In the genomic region with DNA sequence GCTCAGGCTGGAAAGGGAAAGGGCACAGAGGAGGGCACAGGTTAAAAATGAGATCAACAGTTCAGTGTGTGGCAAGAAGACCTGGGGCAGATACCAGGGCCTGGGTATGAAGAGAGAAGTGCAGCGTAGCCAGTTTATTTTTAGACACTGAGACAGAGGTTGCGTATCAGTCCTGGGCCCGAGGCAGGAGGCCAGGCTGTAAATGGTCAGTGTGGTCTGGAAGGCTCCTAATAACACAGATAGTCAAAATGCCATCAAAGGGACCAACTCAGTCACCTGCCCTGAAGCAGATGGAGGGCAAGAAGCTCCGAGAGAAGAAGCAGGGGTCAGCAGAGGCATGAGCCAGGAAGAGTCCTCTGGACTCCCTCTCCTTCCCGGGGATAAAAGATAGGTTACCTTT, we compare ENCODE assay signal across 12 mouse cellular contexts. TPM values are rescaled to one million over a fixed set of nuclear protein-coding genes. Genes with fewer than 3 reads are reported as not detected.
DNase-seq lines count a peak whose midpoint lies in the region; ATAC-seq and TF ChIP-seq lines count a peak whose summit lies in the region.
"Had no signal": no experiment of that assay in that cellular context is flagged by ENCODE, and none has a peak within 500 bp of the region (broad histone marks: within the 10 kb centered on the region; RNA-seq: fewer than 3 reads in every experiment).

No protein-coding gene starts in this region.

- no peaks in the 10 kb centered on the region for H3K27me3 ChIP-seq in lung, embryonic 16.5 days (ENCODE audit: control insufficient read depth, insufficient read depth, low read depth, low read length)
- H3K27me3 ChIP-seq in intestine, embryonic 15.5 days (replicated peaks) = no peaks in the 10 kb centered on the region
- H3K27me3 ChIP-seq: embryonic facial prominence, embryonic 13.5 days; limb, embryonic 12.5 days; neural tube, embryonic 12.5 days had no signal

- no peak overlapping the region; the same call in 1 of the 2 replicates for H3K27ac ChIP-seq in lung, embryonic 16.5 days (ENCODE audit: low read length)
- no peak overlapping the region for H3K27ac ChIP-seq in intestine, embryonic 15.5 days
- H3K27ac ChIP-seq: embryonic facial prominence, embryonic 13.5 days; neural tube, embryonic 12.5 days had no signal

- no peak for ATAC-seq in lung, embryonic 16.5 days (ENCODE audit: low read depth)
- no peak for ATAC-seq in intestine, embryonic 15.5 days

- H3K9ac ChIP-seq in lung, embryonic 16.5 days (ENCODE audit: low read length) = 0 out of 2 replicates have a peak overlapping the region, but pooled peaks have one; percentile 26
- peak overlapping the region; percentile 32; the same call in 1 of the 2 replicates for H3K9ac ChIP-seq in intestine, embryonic 15.5 days
- H3K9ac ChIP-seq: limb, embryonic 12.5 days; neural tube, embryonic 12.5 days had no signal

- peak; percentile 65 for DNase-seq in adrenal gland, adult 2 months
- no peak for DNase-seq in adrenal gland, postnatal 4 days (ENCODE audit: low spot score in 2 of 2)
- DNase-seq in lung, adult 2 months = no peak
- peak; percentile 78 for DNase-seq in skeletal muscle tissue, adult 2 months (ENCODE audit: low read depth, low spot score)
- no peak for DNase-seq in spleen, postnatal 14 days (ENCODE audit: low spot score in 2 of 2)
- DNase-seq in urinary bladder, postnatal 25 days (ENCODE audit: low spot score) = no peak
- DNase-seq: spleen, adult 18-20 months had no signal

- no peak for TF ChIP-seq POLR2A in lung, adult 2 months (IDR thresholded peaks at IDR 0.05; ENCODE audit: borderline replicate concordance, extremely low read depth, low read depth, low read length)

- H3K4me2 ChIP-seq in lung, embryonic 16.5 days (ENCODE audit: low read depth, low read length) = peak overlapping the region; percentile 10; the same call in 1 of the 2 replicates
- H3K4me2 ChIP-seq in intestine, embryonic 15.5 days (replicated peaks) = no peak overlapping the region
- H3K4me2 ChIP-seq: embryonic facial prominence, embryonic 13.5 days; limb, embryonic 12.5 days; neural tube, embryonic 12.5 days had no signal

- no peak for TF ChIP-seq CTCF in lung, adult 2 months (IDR thresholded peaks at IDR 0.05; ENCODE audit: insufficient read depth, low read length)

- no peaks in the 10 kb centered on the region for H3K9me3 ChIP-seq in lung, embryonic 16.5 days (ENCODE audit: control insufficient read depth, low read length)
- H3K9me3 ChIP-seq in intestine, embryonic 15.5 days = no peaks in the 10 kb centered on the region
- H3K9me3 ChIP-seq: embryonic facial prominence, embryonic 13.5 days; limb, embryonic 12.5 days; neural tube, embryonic 12.5 days had no signal

- H3K4me3 ChIP-seq in lung, embryonic 16.5 days (ENCODE audit: low read length) = no peak overlapping the region
- H3K4me3 ChIP-seq in lung, adult 2 months (replicated peaks; ENCODE audit: extremely low read depth, low read depth, low read length) = no peak overlapping the region
- H3K4me3 ChIP-seq in intestine, embryonic 15.5 days (replicated peaks) = no peak overlapping the region
- H3K4me3 ChIP-seq: embryonic facial prominence, embryonic 13.5 days; limb, embryonic 12.5 days; neural tube, embryonic 12.5 days had no signal

- WGBS in lung, embryonic 16.5 days = 59% methylated on average over 5 of the region's 5 CpGs
- WGBS in lung, adult 2 months = 29% methylated on average over 5 of the region's 5 CpGs
- 61% methylated on average over 5 of the region's 5 CpGs for WGBS in intestine, embryonic 15.5 days

- H3K4me1 ChIP-seq in lung, embryonic 16.5 days (replicated peaks; ENCODE audit: control insufficient read depth, insufficient read depth, low read length) = peaks cover 82% of the 10 kb centered on the region
- peaks cover 59% of the 10 kb centered on the region for H3K4me1 ChIP-seq in lung, adult 2 months (ENCODE audit: control insufficient read depth, insufficient read depth, low read length)
- H3K4me1 ChIP-seq in intestine, embryonic 15.5 days (replicated peaks) = peaks cover 71% of the 10 kb centered on the region

- no peaks in the 10 kb centered on the region for H3K36me3 ChIP-seq in lung, embryonic 16.5 days (ENCODE audit: control insufficient read depth, insufficient read depth, low read length)
- no peaks in the 10 kb centered on the region for H3K36me3 ChIP-seq in intestine, embryonic 15.5 days
- H3K36me3 ChIP-seq: embryonic facial prominence, embryonic 13.5 days; limb, embryonic 12.5 days; neural tube, embryonic 12.5 days had no signal

RNA-seq across cellular contexts. Expression of a gene that starts 7.4 kb away (rescaled TPM):
- total RNA-seq in adrenal gland, adult 2 months (2021) = 100 to 1,000 TPM; 161 to 176 TPM
- 130 and 132 TPM in 2 replicates for polyA plus RNA-seq in adrenal gland, adult 2 months (2012; rRNA removed)
- 100 to 1,000 TPM; 152 to 160 TPM for total RNA-seq in adrenal gland, postnatal 4 days (2021)
- polyA plus RNA-seq in lung, embryonic 16.5 days (2015; fragmentation: Nextera tagmentation; extraction: Ambion mirVana) = 28.7 and 41.3 TPM in 2 replicates
- polyA plus RNA-seq in lung, adult 2 months (2012; rRNA removed) = 91.4 and 120 TPM in 2 replicates
- polyA plus RNA-seq in intestine, embryonic 15.5 days (2015; fragmentation: Nextera tagmentation; extraction: Ambion mirVana) = 42.6 and 44.5 TPM in 2 replicates

RNA-seq across cellular contexts. Expression of a gene that starts 47.9 kb away (rescaled TPM):
- 1 to 10 TPM; 5.6 to 7.3 TPM for total RNA-seq in adrenal gland, adult 2 months (2021)
- 2.3 and 3.2 TPM in 2 replicates for polyA plus RNA-seq in adrenal gland, adult 2 months (2012; rRNA removed)
- total RNA-seq in adrenal gland, postnatal 4 days (2021) = 1 to 10 TPM; 7.9 to 8.4 TPM
- polyA plus RNA-seq in lung, embryonic 16.5 days (2015; fragmentation: Nextera tagmentation; extraction: Ambion mirVana) = 4.4 and 4.5 TPM in 2 replicates
- polyA plus RNA-seq in lung, adult 2 months (2012; rRNA removed) = 1.9 and 2.7 TPM in 2 replicates
- polyA plus RNA-seq in intestine, embryonic 15.5 days (2015; fragmentation: Nextera tagmentation; extraction: Ambion mirVana) = 3.5 and 4.1 TPM in 2 replicates

Comparison
In these comparisons a context has a peak if more than half of its experiments do, and no peak if none do; other contexts are left out.
1. DNase-seq: peak in adrenal gland, adult 2 months (single experiment) and skeletal muscle tissue, adult 2 months (single experiment); none in adrenal gland, postnatal 4 days (0 of 2), lung, adult 2 months (single experiment), spleen, postnatal 14 days (0 of 2) and urinary bladder, postnatal 25 days (single experiment).